Mouse (Mus musculus): ENCODE data around the gene Bcl6.

Bcl6 gene

GRCm38 (mm10) chr16:23988466-23989208 lies at the start of gene Bcl6, which contains the start of gene Gm37419:
Gene Bcl6, minus strand, starts transcription at chr16:23988852.
Gene Gm37419, plus strand, starts transcription at chr16:23988482.
- peak; percentile 71 to 80 for DNase-seq

- DNase-seq, result no peak
Observed at GRCm38 (mm10) chr16:24036398-24036797, 47.7 kb upstream of the Bcl6 start.

- no peak for DNase-seq
Observed at GRCm38 (mm10) chr16:24035767-24036166, 47.1 kb upstream of the Bcl6 start.

- no peak for DNase-seq
Observed at GRCm38 (mm10) chr16:24034450-24034849, 45.8 kb upstream of the Bcl6 start.

- no peak for DNase-seq
Observed at GRCm38 (mm10) chr16:24033259-24033658, 44.6 kb upstream of the Bcl6 start.

GRCm38 (mm10) chr16:24029965-24030672 lies 41.5 kb upstream of the Bcl6 start:
- DNase-seq, result no peak

GRCm38 (mm10) chr16:24025442-24025841 lies 36.8 kb upstream of the Bcl6 start:
- no peak for DNase-seq

GRCm38 (mm10) chr16:24022605-24023004 lies 34.0 kb upstream of the Bcl6 start:
- no peak for DNase-seq

GRCm38 (mm10) chr16:24021722-24022121 lies 33.1 kb upstream of the Bcl6 start:
- DNase-seq, result no peak

- DNase-seq, result no peak
Observed at GRCm38 (mm10) chr16:24016742-24017141, 28.1 kb upstream of the Bcl6 start.

GRCm38 (mm10) chr16:24016273-24016672 lies 27.6 kb upstream of the Bcl6 start:
- no peak for DNase-seq

- no peak for DNase-seq
Observed at GRCm38 (mm10) chr16:24014378-24014777, 25.7 kb upstream of the Bcl6 start.

GRCm38 (mm10) chr16:24012066-24012465 lies 23.4 kb upstream of the Bcl6 start:
- peak in 1 of 2 experiments; percentile 16 for DNase-seq

- DNase-seq, result no peak
Observed at GRCm38 (mm10) chr16:24011306-24011705, 22.7 kb upstream of the Bcl6 start.

GRCm38 (mm10) chr16:24009891-24010290 lies 21.2 kb upstream of the Bcl6 start:
- DNase-seq, result no peak

- no peak for DNase-seq
Observed at GRCm38 (mm10) chr16:24005928-24006327, 17.3 kb upstream of the Bcl6 start.

GRCm38 (mm10) chr16:23997912-23998311 lies 9.3 kb upstream of the Bcl6 start:
- DNase-seq, result no peak

- DNase-seq, result no peak
Observed at GRCm38 (mm10) chr16:23997228-23997627, 8.6 kb upstream of the Bcl6 start.

- DNase-seq, result no peak
Observed at GRCm38 (mm10) chr16:23996342-23996741, 7.7 kb upstream of the Bcl6 start.

GRCm38 (mm10) chr16:23993351-23994321 lies 5.0 kb upstream of the Bcl6 start:
- no peak for DNase-seq

GRCm38 (mm10) chr16:23991846-23992580 lies 3.4 kb upstream of the Bcl6 start:
- DNase-seq, result no peak

- DNase-seq, result peak; percentile 62 to 87
Observed at GRCm38 (mm10) chr16:23991170-23991569, 2.5 kb upstream of the Bcl6 start.

All from spleen, adult 18-20 months (tissue).